Mouse (Mus musculus) olfactory bulb, adult 2 months (tissue): ENCODE results near the gene Fggy. TPM values are rescaled to one million over a fixed set of nuclear protein-coding genes. Genes with fewer than 3 reads are reported as not detected.

Experiments used
- H3K27ac ChIP-seq: fragments of 200-500 bp; 2 replicates; pipeline ENCODE4 v1.5.1; 2012; ENCODE audit warnings: low read depth, low read length; ENCODE audit not compliant: insufficient read depth
- H3K4me1 ChIP-seq: fragments of 200-500 bp; 2 replicates; pipeline ENCODE4 v1.6.1; 2012; ENCODE audit warnings: low read length; ENCODE audit not compliant: control insufficient read depth, insufficient read depth
- H3K4me3 ChIP-seq: fragments of 200-500 bp; 2 replicates; pipeline ENCODE4 v1.5.1; 2012; ENCODE audit warnings: mild to moderate bottlenecking, low read depth, low read length, moderate library complexity; ENCODE audit not compliant: insufficient read depth
- CTCF ChIP-seq: fragments of 200-500 bp; IDR thresholded peaks from 2 replicates; pipeline ENCODE4 v1.5.1; 2012; ENCODE audit warnings: low read depth, mild to moderate bottlenecking, low read length, moderate library complexity; ENCODE audit not compliant: insufficient read depth
- POLR2A ChIP-seq: fragments of 200-500 bp; IDR thresholded peaks from 2 replicates; pipeline ENCODE4 v1.6.1; 2012; ENCODE audit warnings: mild to moderate bottlenecking, low read depth, low read length, moderate library complexity; ENCODE audit not compliant: insufficient read depth
- WGBS: fragments of 180-500 bp; shearing (Covaris S2); methylation state at CpG from one replicate; pipeline ENCODE4 v1.1.7; 2018; 5-methylcytosine and 5-hydroxymethylcytosine counted together
- polyA plus RNA-seq: library from polyadenylated mRNA; stranded (reverse); fragments of >200 nt; gene quantifications from 2 replicates; pipeline ENCODE4 v1.2.4, GENCODE M21; 2012; ENCODE audit warnings: low replicate concordance; ENCODE audit not compliant: missing spikeins, insufficient read depth, insufficient read length

Fggy gene
- polyA plus RNA-seq, 1 experiment = not detected

GRCm38 (mm10) chr4:95881751-95882350, 324.5 kb downstream of the Fggy start:
- H3K4me3 ChIP-seq = no peak overlapping the region
- no peak for TF ChIP-seq CTCF
- no peak for TF ChIP-seq POLR2A
- no peak overlapping the region for H3K27ac ChIP-seq
- WGBS = 67% methylated on average over 4 of the region's 4 CpGs
- no peaks in the 10 kb centered on the region for H3K4me1 ChIP-seq

GRCm38 (mm10) chr4:95884184-95885145, 327.2 kb downstream of the Fggy start:
- Histone ChIP-seq H3K4me1 (no peaks in the 10 kb centered on the region), H3K4me3 (no peak overlapping the region), H3K27ac (no peak overlapping the region)
- 91% methylated on average over 4 of the region's 4 CpGs for WGBS
- TF ChIP-seq POLR2A (no peak), CTCF (no peak)

DNA sequence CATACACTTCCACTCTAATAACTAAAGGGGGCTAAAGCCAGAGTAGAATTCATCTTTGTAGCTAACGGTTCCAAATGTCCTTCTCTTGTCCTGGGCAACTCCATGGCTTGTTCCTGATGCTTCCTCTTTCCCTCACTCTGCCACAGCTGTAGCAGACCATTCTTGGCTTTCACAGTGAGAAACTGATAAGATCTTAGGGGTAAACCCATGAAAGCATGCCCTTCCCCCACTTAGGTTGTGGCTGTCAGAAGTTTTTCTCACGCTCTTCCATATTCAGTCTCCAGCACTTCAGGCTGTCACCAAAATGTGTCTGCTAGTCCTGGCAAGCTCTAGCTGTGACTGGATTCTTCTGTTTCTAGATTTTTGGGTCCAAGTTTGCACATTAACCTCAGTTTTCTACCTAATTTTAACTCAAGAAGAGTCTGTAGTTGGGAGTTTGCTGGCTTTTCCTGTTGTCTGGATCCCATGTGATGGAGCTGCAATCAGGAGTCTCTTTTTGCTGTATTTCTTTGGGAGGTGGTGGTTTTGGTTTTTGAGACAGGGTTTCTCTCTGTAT, 338.0 kb downstream of the Fggy start:
- TF ChIP-seq CTCF (no peak), POLR2A (no peak)
- 88% methylated on average over 2 of the region's 2 CpGs for WGBS
- no peak overlapping the region for H3K27ac ChIP-seq
- H3K4me1 ChIP-seq = peaks cover 16% of the 10 kb centered on the region
- no peak overlapping the region for H3K4me3 ChIP-seq

DNA sequence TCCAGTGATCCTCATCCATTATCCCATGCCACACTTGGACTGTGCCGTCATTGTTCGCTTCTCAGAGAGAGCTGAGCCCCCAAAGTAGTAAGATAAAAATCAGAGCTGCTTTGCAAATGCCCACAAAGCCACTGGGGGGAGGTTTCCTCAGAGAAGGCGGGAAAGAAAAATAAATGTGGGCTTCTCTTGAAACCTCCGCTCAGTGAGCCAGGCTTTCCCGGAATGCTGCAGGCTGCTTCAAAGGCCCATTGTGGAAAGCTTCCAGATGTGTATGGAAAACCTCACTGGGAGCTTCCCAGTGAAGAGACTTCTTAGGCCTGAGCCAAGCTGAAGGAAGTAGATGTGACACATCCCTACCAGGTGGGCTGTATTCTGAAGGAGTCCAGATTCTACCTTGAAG, 339.3 kb downstream of the Fggy start:
- Histone ChIP-seq H3K4me3 (no peak overlapping the region), H3K4me1 (peaks cover 16% of the 10 kb centered on the region), H3K27ac (peak overlapping the region; percentile 21; the same call in 1 of the 2 replicates)
- 34% methylated on average over 5 of the region's 5 CpGs for WGBS
- TF ChIP-seq CTCF (no peak), POLR2A (no peak)

- TF ChIP-seq CTCF = no peak
- no peak for TF ChIP-seq POLR2A
- Histone ChIP-seq H3K27ac (0 out of 2 replicates have a peak overlapping the region, but pooled peaks have one; percentile 21), H3K4me3 (no peak overlapping the region), H3K4me1 (peaks cover 16% of the 10 kb centered on the region)
- WGBS = 22% methylated on average over 7 of the region's 7 CpGs
Measured at GRCm38 (mm10) chr4:95897236-95897874, 340.0 kb downstream of the Fggy start.

DNA sequence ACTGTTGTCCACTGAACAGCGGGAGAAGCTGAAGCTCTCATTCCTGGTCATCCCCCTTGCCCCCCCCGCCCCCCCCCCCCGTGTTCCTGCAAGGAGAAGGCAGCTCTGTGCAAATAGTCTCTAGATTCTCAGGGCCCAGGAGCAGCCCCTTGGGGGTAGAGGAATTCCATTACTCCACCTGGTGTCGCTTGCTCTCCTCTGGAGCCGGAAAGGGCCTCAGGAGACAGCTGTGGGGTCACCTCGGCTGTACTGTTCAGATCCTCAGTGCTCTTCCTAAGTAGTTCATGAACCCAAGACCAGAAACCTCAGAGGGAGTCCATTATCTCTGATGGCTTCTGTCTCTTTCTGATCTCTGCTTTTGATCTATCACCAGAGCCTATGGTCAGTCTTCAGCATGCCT, 341.4 kb downstream of the Fggy start:
- no peak overlapping the region for H3K27ac ChIP-seq
- TF ChIP-seq POLR2A (no peak), CTCF (no peak)
- WGBS = 59% methylated on average over 6 of the region's 6 CpGs
- peaks cover 16% of the 10 kb centered on the region for H3K4me1 ChIP-seq
- no peak overlapping the region for H3K4me3 ChIP-seq

DNA sequence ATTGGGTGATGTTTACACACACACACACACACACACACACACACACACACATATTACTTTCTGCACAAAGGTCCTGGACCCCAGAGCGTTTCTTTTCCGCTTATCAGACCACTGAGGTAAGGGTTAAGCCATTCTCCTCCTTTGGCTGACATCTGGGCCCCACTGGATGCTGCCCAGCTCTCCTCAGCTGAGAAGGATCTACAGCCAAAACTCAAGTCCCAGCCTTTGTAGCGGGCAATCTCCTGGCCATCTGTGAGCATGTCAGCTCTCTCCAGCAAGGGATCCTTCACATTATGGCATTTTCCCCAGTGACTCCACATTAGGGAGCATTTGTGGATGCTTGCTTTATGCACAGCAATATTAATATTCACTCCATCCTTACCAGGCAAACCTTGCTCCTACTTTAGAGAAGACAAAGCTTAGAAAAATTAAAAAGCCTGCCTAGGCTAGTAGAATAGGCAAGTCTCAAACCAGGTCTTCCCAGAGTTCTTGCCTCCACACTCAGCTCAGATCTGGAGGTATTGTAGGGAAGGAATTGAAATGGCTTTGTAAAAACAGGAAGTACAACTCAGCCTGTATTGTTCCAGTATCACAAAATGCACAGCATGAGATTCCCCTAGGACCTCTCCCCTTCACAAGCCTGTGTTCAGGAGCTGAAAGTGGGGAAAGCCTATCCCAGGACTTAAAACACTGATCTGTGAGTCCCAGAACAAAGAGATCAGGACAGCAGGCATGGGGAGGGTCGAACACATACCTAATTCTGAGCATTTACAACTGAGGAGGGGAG, 342.8 kb downstream of the Fggy start:
- no peak overlapping the region for H3K27ac ChIP-seq
- TF ChIP-seq CTCF (no peak), POLR2A (no peak)
- no peak overlapping the region for H3K4me3 ChIP-seq
- peaks cover 16% of the 10 kb centered on the region for H3K4me1 ChIP-seq
- WGBS = 74% methylated on average over 4 of the region's 4 CpGs

DNA sequence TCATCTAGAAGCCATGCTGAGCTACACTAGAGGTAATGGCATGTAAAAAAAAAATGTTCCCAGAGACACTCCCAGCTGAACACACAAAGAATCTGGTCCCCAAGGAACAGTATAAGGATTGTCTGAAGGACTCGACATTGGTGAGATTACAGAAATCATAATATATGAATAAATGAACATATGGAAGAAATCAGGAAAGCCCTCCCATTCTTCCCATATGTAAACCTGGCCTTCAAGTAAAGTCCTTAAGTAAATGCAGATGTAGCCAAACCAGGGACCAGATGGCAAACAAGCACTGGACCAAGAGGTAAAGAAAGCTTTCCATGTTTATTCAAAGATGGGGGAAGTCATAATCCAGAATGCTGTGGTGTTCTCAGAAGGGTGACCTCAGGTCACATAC, 343.5 kb downstream of the Fggy start:
- no peak for TF ChIP-seq POLR2A
- TF ChIP-seq CTCF = no peak
- WGBS = 79% methylated on average over 1 of the region's 1 CpGs
- H3K4me1 ChIP-seq = peaks cover 16% of the 10 kb centered on the region
- no peak overlapping the region for H3K27ac ChIP-seq
- H3K4me3 ChIP-seq = no peak overlapping the region
